Mouse (Mus musculus) ES-CJ7 (cell line): ENCODE measurements around the gene Irf7.

Source experiments
- DNase-seq: peaks from one replicate; pipeline ENCODE4 v3.0.0; 2011; ENCODE audit warnings: low read depth, low spot score

Gene Irf7

DNA sequence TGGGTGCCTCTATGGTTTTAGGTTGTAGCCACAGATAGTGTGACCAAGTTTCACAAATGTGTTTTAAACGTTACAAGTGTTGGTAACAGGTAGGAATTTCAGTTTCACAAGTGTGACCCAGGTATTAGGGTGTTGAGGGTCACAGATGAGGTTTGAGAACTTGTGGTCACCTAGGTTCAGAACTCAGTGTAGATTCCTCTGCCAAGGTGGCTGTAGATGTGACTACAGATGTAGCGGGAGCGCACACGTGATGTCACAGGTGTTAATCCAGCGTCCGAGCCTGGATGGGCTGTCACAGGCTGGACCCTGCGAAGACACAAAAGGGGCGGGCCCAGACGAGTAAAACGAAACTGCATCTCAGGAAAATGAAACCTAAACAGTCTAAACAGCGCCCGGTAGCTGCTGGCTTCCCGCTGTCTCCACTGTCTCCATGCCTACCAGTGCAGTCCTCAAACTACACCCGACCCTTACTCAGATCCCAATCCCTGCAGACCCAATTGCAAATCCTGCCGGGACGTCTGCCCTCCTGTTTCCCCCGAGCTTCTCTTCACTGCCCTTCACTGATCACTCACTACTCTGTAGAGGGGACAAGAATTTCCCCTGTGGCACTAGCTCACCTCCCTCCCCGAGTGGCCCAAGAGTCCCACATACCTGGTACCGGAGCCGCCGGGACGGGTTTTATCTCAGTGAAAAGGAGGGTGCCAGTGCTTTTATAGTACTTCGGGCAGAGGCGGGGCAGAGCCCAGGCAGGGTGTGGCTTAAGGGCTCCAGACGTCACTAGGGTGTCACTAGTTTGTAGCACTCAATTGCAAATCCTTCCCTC, at the start of gene Irf7:
TSS of gene Irf7 (minus strand) at position 743 of the 823 bp plus-strand sequence.
- no peak for DNase-seq

GRCm38 (mm10) chr7:141315974-141316373, 49.7 kb upstream of the Irf7 start:
- DNase-seq: peak; percentile 73

DNA sequence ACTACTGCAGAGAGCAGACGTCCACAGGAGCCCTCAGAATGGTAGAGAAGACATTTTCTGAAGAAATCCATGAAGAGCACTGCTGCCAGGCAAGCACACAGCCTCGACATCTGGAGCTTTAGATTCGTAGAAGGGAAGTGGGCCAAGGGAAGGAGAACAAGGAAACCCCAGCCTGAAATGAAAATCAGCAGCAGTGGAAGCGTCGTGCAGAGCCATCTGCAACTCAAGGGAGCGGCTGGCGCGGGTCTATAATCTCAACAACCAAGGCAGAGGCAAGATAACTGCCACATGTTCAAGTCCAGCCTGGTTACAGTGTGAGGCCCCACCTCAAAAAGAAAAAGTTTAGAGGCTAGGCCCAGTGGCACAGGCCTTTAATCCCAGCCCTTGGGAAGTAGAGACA, 48.8 kb upstream of the Irf7 start:
- no peak for DNase-seq

DNA sequence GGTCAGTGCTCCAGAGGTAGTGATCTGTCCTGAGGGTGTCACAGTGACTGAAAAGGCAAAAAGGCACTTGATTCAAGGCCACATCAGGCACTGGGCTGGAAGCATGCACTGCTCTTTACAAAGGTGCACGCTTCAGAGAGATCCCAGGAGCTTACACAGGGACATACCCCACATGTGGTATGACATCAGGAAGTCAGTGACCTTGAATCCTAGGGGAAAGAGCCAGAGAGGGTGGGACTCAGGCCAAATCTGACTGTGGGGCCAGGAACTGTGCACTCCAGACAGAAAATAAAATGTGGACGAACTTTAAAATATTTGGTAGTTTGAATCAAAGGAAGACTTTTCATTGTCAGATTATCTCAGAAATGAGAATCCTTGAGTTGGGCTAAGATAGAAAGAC, 48.1 kb upstream of the Irf7 start:
- DNase-seq: no peak

DNA sequence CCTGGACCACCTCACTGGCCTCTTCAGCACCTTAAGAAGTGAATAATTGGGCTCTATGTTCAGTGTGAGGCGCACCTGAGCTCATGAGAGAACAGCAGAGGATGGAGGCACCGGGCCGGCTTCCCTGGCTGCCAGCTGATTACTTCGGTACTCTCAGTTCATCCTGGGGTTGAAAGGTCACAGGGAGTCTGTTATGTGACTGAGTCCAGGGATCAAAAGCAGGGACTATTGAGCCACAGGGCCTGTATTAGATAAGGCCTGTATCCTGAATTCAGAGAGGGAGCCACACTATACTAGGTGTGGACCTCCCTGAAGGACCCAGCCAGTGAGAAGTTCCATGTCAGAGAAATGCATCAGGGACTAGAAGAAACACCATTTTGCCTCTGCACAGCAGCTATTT, 38.3 kb upstream of the Irf7 start:
- no peak for DNase-seq

DNA sequence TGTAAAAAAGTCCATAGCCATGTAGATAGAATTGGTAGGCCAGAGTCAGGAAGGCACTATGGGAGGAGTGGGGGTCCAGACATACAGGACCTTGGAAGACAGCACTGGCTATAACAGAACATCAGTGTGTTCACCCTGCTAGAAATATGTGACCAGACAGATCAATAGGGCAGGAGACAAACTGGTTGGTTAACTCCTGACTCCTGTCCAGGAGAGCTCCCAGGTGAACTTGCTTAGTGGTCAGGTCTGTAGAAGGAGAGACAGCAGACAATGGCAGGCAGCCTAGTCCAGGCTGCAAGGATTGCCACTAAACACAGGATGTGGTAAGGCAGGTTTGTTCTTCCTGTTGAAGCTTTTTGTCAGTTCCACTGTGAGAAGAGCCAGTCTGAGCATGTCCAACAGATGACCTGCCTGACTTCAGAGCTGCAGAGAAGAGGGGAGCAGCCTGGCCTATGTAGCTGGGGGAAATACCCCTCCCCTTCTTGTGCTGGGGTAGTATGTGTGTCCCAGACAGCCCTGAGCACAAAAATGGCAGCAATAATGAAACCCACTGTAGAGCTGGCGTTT, 36.5 kb upstream of the Irf7 start:
- DNase-seq: no peak

DNA sequence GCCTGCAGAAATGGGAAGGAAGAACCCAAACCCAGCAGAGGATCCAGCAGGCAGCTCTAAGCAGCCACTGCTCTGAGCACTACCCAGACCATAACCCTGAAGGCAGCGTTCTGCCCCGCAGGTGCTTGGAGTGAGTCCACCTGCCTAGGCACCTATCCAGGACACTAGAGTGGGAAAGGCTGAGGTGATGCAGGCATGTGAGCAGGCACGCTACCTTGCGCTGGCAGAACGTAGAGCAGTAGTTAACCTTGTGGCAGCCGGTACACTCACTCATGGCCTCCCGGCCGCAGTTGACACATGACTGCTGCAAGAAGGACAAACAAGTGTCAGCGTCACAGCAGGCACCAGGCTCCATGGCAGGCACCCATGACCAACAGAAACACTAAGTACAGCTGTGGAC, 35.1 kb upstream of the Irf7 start:
- no peak for DNase-seq

DNA sequence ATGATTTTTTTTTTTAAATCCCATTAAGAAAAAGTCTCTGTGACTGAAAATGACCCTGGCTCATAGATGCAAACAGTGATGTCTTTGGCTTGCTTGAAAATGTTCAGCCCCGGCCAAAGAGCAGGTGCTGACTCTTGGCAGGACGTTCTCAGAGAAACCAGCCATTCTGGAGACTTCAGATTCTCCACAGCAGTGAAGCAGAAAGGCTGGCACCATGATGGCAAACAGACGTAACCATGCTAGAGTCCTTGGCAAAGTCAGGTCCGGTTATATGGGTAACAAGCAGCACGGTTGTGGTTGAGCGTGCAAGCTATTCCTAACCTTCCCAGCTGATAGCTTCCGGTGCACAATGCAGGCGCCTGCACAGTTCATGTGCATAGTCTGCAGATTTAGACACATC, 32.9 kb upstream of the Irf7 start:
- no peak for DNase-seq

GRCm38 (mm10) chr7:141297926-141298650, 31.8 kb upstream of the Irf7 start:
- DNase-seq: no peak

GRCm38 (mm10) chr7:141294479-141294878, 28.2 kb upstream of the Irf7 start:
- DNase-seq: no peak

DNA sequence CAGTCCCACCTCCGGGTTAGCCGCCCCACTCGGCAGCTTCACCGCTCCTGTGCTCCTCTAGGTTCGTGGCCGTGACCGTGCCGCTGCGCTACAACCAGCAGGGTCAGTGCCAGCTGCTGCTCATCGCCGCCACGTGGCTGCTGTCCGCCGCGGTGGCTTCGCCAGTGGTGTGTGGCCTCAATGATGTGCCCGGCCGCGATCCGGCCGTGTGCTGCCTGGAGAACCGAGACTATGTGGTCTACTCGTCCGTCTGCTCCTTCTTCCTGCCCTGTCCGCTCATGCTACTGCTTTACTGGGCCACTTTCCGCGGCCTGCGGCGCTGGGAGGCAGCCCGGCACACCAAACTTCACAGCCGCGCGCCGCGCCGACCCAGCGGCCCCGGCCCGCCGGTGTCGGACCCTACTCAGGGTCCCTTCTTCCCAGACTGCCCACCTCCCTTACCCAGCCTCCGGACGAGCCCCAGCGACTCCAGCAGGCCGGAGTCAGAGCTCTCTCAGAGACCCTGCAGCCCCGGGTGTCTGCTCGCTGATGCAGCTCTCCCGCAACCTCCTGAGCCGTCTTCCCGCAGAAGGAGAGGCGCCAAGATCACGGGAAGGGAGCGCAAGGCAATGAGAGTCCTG, 27.7 kb upstream of the Irf7 start:
- DNase-seq: peak; percentile 36

DNA sequence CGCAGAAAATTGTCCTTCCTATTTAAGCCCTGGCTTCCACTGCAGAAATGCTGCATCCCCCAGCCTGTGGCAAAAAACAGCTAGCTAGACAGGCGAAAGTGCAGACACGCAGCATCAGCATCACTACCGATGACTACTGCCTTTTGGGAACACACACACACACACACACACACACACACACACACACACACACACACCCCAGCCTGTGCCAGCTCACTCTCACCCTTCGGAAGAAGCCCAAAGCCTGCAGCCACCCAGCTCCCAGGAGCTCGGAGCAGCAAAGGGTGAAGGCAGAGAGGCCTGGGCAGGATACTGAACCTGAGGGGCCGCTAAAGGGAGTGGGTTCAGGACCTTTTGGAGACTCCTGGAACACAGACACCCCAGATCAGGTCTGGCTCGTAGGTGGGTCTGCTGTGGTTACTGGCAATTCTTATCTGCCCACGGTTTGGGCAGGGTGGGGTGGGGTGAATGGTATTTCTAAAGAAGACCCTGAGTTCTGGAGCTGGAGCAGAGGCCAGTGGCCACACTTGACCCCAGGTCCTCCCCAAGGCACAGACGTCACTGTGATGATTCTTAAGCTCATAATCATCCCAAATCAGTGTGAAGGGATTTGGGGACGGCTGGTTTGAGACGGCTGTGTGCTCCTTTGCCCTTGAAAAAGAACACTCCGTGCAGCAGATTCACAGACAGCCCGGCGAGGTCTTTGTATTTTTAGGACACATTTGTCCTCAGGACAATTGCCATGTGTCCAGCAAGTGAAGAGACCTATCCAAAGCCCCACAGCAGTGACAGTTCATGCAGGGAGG, 26.5 kb upstream of the Irf7 start:
- DNase-seq: no peak

DNA sequence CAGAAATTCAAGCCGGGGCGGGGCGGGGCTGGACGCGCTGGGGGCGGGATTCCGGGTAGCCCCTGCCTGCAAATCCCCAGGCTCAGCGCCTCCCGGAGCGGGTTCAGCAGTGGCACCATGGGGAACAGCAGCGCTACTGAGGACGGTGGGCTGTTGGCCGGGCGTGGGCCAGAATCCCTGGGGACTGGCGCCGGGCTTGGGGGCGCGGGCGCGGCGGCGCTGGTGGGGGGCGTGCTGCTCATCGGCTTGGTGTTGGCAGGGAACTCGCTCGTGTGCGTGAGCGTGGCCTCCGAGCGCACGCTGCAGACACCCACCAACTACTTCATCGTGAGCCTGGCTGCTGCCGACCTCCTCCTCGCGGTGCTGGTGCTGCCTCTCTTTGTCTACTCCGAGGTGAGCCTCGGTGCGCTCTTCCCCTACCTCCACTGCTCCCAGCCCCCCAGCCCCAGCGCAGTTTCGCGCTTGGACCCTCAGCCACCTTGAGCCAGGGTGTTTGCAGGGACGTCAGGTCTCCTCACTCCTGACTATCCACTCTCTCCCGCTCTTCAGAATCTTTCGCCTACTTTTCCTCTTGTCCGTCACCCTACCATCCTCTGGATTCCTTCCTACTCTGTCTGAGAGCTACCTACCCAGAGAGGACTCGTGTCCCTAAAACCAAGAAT, 25.8 kb upstream of the Irf7 start, which contains the start of gene Drd4:
TSS of gene Drd4 (plus strand) at position 86 of the 662 bp plus-strand sequence.
- peak; percentile 45 for DNase-seq

DNA sequence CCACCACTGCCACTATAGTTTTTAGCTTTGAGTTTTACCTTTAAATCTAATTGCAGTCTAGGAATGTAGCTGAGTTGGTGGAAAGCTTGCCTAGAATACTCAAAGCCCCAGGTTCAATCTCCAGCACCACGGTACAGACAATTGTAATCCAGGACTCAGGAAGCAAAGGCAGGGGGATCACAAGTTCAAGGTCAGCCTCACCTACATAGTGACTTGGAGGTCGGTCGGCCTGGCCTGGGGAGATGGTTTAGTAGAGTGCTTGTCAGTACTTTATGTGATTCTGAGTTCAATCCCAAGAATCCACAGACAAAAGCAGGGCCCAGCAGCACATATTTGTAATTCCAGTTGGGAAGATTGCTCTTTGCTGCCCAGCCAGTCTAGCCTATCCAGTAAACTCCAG, 21.8 kb upstream of the Irf7 start:
- DNase-seq: peak; percentile 55

DNA sequence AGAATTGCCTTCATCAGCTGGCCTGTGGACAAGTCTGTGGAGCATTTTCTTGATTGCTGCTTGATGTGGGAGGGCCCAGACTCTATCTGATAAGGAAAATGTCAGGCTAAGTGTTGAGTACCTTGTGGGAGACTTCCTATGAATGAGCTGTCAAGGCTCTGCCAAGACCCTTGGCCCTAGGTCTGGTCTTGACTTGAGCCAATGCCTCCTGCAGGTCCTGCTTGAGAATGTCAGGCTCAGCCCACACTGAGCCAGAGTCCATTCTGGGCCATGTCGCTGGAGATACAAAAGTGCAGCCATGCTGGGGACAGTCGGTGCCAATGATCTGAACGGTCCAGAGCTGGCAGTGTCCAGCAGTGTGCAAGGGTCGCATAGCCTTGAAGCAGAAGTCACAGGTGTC, 16.5 kb upstream of the Irf7 start:
- DNase-seq: no peak

DNA sequence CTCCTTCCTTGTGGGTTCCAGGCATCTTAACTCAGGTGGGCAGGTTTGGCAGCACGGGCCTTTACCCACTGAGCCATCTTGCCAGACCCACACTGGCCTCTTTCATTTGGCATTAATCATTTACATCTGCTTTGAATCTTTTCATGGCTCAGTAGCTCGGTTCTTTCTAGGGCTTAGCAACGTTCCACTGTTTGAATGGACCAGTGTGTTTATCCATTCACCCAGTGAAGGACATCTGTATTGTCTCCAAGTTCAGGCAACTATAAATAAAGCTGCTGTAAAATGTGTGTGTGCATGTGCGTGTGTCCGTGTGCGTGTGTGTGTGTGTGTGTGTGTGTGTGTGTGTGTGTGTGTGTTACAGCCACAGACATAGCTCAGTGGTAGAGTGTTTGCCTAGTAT, 15.2 kb upstream of the Irf7 start:
- DNase-seq: no peak

GRCm38 (mm10) chr7:141278766-141279590, 12.7 kb upstream of the Irf7 start, which contains the start of gene Sct:
Gene Sct (minus strand): TSS chr7:141279133.
- peak; percentile 78 for DNase-seq

DNA sequence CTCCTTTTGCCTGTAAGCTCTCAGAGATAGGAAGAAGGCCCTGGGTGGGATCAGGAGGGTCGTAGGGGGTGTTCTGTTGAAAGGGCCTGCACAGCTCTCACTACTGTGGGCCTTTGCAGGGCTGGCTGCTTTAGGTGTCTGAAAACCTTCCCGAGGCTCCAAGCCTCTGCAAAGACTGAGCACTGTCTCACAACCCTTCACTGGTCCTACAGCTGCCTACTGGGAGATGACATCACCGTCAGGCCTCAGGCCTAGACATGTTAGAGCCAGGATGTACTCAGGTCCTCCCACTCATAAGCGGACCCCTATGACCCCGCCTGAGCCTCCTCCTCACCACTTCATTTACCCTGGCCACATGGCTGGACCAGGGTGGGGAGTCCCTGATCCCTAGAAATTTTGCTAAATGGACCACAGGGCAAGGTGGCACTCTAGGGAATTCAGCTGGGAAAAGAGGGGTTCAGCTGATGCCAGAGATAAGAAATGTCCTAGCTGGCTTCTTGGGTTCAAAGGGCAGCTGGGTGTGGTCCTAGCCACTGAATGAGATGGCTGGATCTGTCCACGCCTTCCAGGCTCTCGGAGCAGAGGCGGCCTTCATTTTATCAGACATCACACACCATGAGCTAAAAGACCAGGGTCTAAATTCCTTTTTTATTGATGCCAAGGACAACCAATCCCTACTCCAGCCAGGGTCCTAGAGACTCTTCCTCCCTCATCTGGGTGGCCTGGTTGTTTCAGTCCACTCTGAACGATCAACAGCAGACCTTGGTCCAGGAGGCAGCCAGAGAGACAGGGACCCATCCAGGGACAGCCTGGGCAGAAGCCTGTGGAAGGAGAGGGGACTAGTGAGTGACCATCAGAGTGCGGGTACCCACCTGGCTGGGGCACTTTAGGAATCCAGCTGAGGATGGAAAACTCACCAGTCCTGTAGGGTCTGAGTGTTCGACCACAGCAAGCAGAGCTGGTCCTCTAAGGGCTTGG, 11.7 kb upstream of the Irf7 start:
- no peak for DNase-seq

- DNase-seq: no peak
Observed at GRCm38 (mm10) chr7:141276546-141276945, 10.3 kb upstream of the Irf7 start, which contains the start of gene Cdhr5. Gene Cdhr5 (minus strand): TSS chr7:141276786.
